Comparison of ENCODE assay signal across 9 mouse cellular contexts in the genomic region with DNA sequence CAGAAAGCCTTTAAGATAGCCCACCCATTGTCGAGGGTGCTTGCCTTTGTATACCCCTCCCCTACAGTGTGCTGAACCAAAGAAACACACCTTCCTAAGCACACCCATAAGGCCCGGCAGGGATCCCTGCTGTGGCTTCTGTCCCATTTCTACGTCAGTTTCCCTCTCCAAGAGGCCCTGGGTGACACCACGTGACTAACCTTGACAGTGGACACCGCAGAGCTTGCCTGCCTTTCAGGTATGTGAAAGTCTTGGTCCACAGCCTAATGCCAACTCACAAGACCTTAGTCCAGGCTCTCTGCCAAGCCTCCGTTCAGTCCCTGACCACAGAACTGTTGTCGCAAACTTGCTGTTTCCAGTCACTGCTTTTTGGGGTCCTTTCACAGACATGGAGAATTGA. TPM values are rescaled to one million over a fixed set of nuclear protein-coding genes. Genes with fewer than 3 reads are reported as not detected.
DNase-seq lines count a peak whose midpoint lies in the region; ATAC-seq lines count a peak whose summit lies in the region.
"Had no signal": no experiment of that assay in that cellular context is flagged by ENCODE, and none has a peak within 500 bp of the region (broad histone marks: within the 10 kb centered on the region; RNA-seq: fewer than 3 reads in every experiment).

No protein-coding gene starts in this region.

- no peaks in the 10 kb centered on the region for H3K9me3 ChIP-seq in midbrain, embryonic 10.5 days (replicated peaks)
- no peaks in the 10 kb centered on the region for H3K9me3 ChIP-seq in midbrain, embryonic 16.5 days (replicated peaks; ENCODE audit: control insufficient read depth, low read length, poor library complexity, severe bottlenecking)

- no peaks in the 10 kb centered on the region for H3K4me1 ChIP-seq in midbrain, embryonic 10.5 days
- H3K4me1 ChIP-seq in midbrain, embryonic 16.5 days (ENCODE audit: control insufficient read depth, insufficient read depth, low read length) = no peaks in the 10 kb centered on the region

- peak; percentile 46 for ATAC-seq in granulocyte monocyte progenitor cell, adult 5-6 weeks (replicated peaks; ENCODE audit: poor library complexity, severe bottlenecking)
- ATAC-seq in midbrain, embryonic 16.5 days = no peak

- H3K27ac ChIP-seq in midbrain, embryonic 10.5 days (replicated peaks) = no peak overlapping the region
- H3K27ac ChIP-seq in midbrain, embryonic 16.5 days (ENCODE audit: low read length) = no peak overlapping the region

- H3K27me3 ChIP-seq in midbrain, embryonic 10.5 days (ENCODE audit: low read depth, poor library complexity, severe bottlenecking) = no peaks in the 10 kb centered on the region
- H3K27me3 ChIP-seq in midbrain, embryonic 16.5 days (ENCODE audit: control insufficient read depth, insufficient read depth, low read depth, low read length) = no peaks in the 10 kb centered on the region

- no peaks in the 10 kb centered on the region for H3K36me3 ChIP-seq in midbrain, embryonic 10.5 days
- no peaks in the 10 kb centered on the region for H3K36me3 ChIP-seq in midbrain, embryonic 16.5 days (ENCODE audit: control insufficient read depth, insufficient read depth, low read length)

- H3K4me3 ChIP-seq in midbrain, embryonic 10.5 days = no peak overlapping the region
- H3K4me3 ChIP-seq in midbrain, embryonic 16.5 days (ENCODE audit: low read depth, low read length) = no peak overlapping the region

- 86% methylated on average over 7 of the region's 7 CpGs for whole genome bisulfite sequencing in midbrain, embryonic 10.5 days
- 75% methylated on average over 7 of the region's 7 CpGs for WGBS in midbrain, embryonic 16.5 days

- no peak overlapping the region for H3K9ac ChIP-seq in midbrain, embryonic 16.5 days (ENCODE audit: low read depth, low read length)

- peak; percentile 58 for DNase-seq in adrenal gland, postnatal 10 days
- DNase-seq in kidney, postnatal 10 days = peak; percentile 80
- peak; percentile 9 to 37 for DNase-seq in lung, postnatal 4 days
- no peak for DNase-seq in midbrain, embryonic 10.5 days (ENCODE audit: low spot score)
- DNase-seq in embryo, embryonic 10 days (ENCODE audit: low spot score) = no peak
- DNase-seq: gastrocnemius, postnatal 10 days had no signal

- H3K4me2 ChIP-seq in midbrain, embryonic 16.5 days (ENCODE audit: low read length) = no peak overlapping the region

RNA-seq across cellular contexts. Expression of gene Samd7, which starts 20.1 kb away (rescaled TPM):
- total RNA-seq in adrenal gland, postnatal 10 days (2021) = under 1 TPM in 1 of 2 experiments, not detected in 1; 0.12 TPM
- not detected in 2 replicates for total RNA-seq in granulocyte monocyte progenitor cell, adult 5-6 weeks (2014; fragmentation: Nextera tagmentation)
- total RNA-seq in granulocyte monocyte progenitor cell, adult 5-6 weeks (2017) = not detected in 2 replicates
- polyA plus RNA-seq in midbrain, embryonic 10.5 days (2016; fragmentation: Nextera tagmentation; extraction: Ambion mirVana) = not detected in 2 replicates
- 0.05 and 0.12 TPM in 2 replicates for polyA plus RNA-seq in midbrain, embryonic 16.5 days (2015; fragmentation: Nextera tagmentation; extraction: Ambion mirVana)
- total RNA-seq: adrenal gland, adult 18-20 months had no signal

RNA-seq across cellular contexts. Expression of gene Sec62, which starts 26.5 kb away (rescaled TPM):
- 10 to 100 TPM; 66.5 to 74.7 TPM for total RNA-seq in adrenal gland, postnatal 10 days (2021)
- total RNA-seq in granulocyte monocyte progenitor cell, adult 5-6 weeks (2014; fragmentation: Nextera tagmentation) = 55.9 and 87.3 TPM in 2 replicates
- 98.6 and 99.8 TPM in 2 replicates for total RNA-seq in granulocyte monocyte progenitor cell, adult 5-6 weeks (2017)
- 48.6 and 53.2 TPM in 2 replicates for polyA plus RNA-seq in midbrain, embryonic 10.5 days (2016; fragmentation: Nextera tagmentation; extraction: Ambion mirVana)
- 82.8 and 83.6 TPM in 2 replicates for polyA plus RNA-seq in midbrain, embryonic 16.5 days (2015; fragmentation: Nextera tagmentation; extraction: Ambion mirVana)

Comparison
In these comparisons a context has a peak if more than half of its experiments do, and no peak if none do; other contexts are left out.
1. DNase-seq: peak in adrenal gland, postnatal 10 days (single experiment), kidney, postnatal 10 days (single experiment) and lung, postnatal 4 days (2 of 2); none in midbrain, embryonic 10.5 days (single experiment) and embryo, embryonic 10 days (single experiment).